Mouse (Mus musculus): ENCODE measurements at regions not wholly inside any gene's neighbourhood (a gene's known extent, or its start where the extent isn't known, plus 50 kb on each side); places are given as distances from the start of the nearest gene placed in this dataset.

GRCm38 (mm10) chr2:79159336-79159735 lies 95.9 kb upstream of the Itga4 start:
- no peak for TF ChIP-seq CTCF (IDR thresholded peaks at IDR 0.05; ENCODE audit: extremely low read depth, insufficient read depth, insufficient read length, insufficient replicate concordance)
- no peak for TF ChIP-seq POLR2A (IDR thresholded peaks at IDR 0.05; ENCODE audit: low read depth, low read length)
